Mouse (Mus musculus) effector memory CD4-positive, alpha-beta T cell, adult 5 months (primary cell): ENCODE data around the gene Gm4788. TPM values are rescaled to one million over a fixed set of nuclear protein-coding genes. Genes with fewer than 3 reads are reported as not detected.

Experiments
- polyA plus RNA-seq: library from polyadenylated mRNA; unstranded; fragments of 100-300 nt; shearing (Covaris generic); gene quantifications from one replicate; pipeline ENCODE4 v1.2.1, GENCODE M21; 2017

Gene Gm4788
- not detected for polyA plus RNA-seq

DNA sequence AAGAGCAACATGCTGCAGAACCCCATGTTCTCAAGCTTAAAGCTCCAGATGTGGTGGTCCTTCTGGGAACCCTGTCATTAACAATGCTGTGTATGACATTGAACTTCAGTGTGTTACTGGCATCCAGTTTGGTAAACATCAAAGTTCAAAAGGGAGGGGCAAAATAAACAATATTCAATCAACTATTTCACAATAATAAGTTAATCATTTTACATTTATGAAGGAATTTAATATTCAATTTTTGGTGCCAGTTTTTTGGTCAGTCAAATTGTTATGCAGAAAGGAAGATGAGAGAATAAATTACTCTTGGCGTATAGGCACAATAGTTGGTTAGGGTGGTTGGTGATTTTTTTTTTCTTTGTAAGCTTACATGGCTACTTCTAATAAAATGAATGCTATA is at the start of gene Gm4788:
Gm4788 (minus strand) TSS at position 101 of the 400 bp plus-strand sequence.

Other genes with a start within 250 kb of the Gm4788 start
- not detected for gene Cfhr1, start 221.0 kb downstream of the Gm4788 start, polyA plus RNA-seq
- gene Cfhr2, start 77.5 kb upstream of the Gm4788 start, polyA plus RNA-seq, result not detected